In genomic region chr9:43224771-43225355, GRCm38 (mm10) we compare ENCODE assay signal across 12 mouse cellular contexts. TPM values are rescaled to one million over a fixed set of nuclear protein-coding genes. Genes with fewer than 3 reads are reported as not detected.
DNase-seq lines count a peak whose midpoint lies in the region; ATAC-seq and TF ChIP-seq lines count a peak whose summit lies in the region.
"Had no signal": no experiment of that assay in that cellular context is flagged by ENCODE, and none has a peak within 500 bp of the region (broad histone marks: within the 10 kb centered on the region; RNA-seq: fewer than 3 reads in every experiment).

No protein-coding gene starts in this region.

- no peak for TF ChIP-seq CTCF in intestine, postnatal 0 days (IDR thresholded peaks at IDR 0.05; ENCODE audit: low read depth)
- no peak for TF ChIP-seq CTCF in liver, postnatal 0 days (IDR thresholded peaks at IDR 0.05; ENCODE audit: low read depth)
- TF ChIP-seq CTCF in thymus, adult 2 months (IDR thresholded peaks at IDR 0.05; ENCODE audit: borderline replicate concordance, control insufficient read depth, extremely low read depth, insufficient read depth, low read length, poor library complexity): no peak

- H3K27ac ChIP-seq in kidney, embryonic 14.5 days (ENCODE audit: low read depth, low read length): peak overlapping the region; percentile 27; the same call in 1 of the 2 replicates
- peak overlapping the region; percentile 58; the same call in 1 of the 2 replicates for H3K27ac ChIP-seq in embryonic facial prominence, embryonic 12.5 days
- peak overlapping the region; percentile 93; the same call in 1 of the 2 replicates for H3K27ac ChIP-seq in intestine, postnatal 0 days (ENCODE audit: low read depth, low read length)
- H3K27ac ChIP-seq in liver, postnatal 0 days (ENCODE audit: low read depth): peak overlapping the region; percentile 13
- no peak overlapping the region for H3K27ac ChIP-seq in thymus, adult 2 months (ENCODE audit: control insufficient read depth, insufficient read depth, low read length)

- no peak for ATAC-seq in kidney, embryonic 14.5 days (ENCODE audit: low FRiP score, low TSS enrichment)
- no peak for ATAC-seq in embryonic facial prominence, embryonic 12.5 days (ENCODE audit: insufficient number of reproducible peaks, insufficient read depth, low FRiP score, low TSS enrichment)
- no peak for ATAC-seq in intestine, postnatal 0 days
- ATAC-seq in liver, postnatal 0 days: peak; percentile 30
- ATAC-seq: forebrain, embryonic 14.5 days had no signal

- intact Hi-C loops in left cerebral cortex, postnatal 14 days (cut with DNase I): loop anchor here (5.0 kb wide), 1 partner anchor 42 kb away; no protein-coding TSS in a partner anchor

- WGBS in kidney, embryonic 14.5 days: 60% methylated on average over 11 of the region's 11 CpGs
- 62% methylated on average over 11 of the region's 11 CpGs for WGBS in embryonic facial prominence, embryonic 12.5 days
- WGBS in intestine, postnatal 0 days: 32% methylated on average over 11 of the region's 11 CpGs
- 55% methylated on average over 11 of the region's 11 CpGs for WGBS in liver, postnatal 0 days (ENCODE audit: insufficient replicate concordance)
- WGBS in thymus, adult 2 months: 93% methylated on average over 11 of the region's 11 CpGs

- no peak overlapping the region for H3K4me3 ChIP-seq in kidney, embryonic 14.5 days (ENCODE audit: low read length)
- no peak overlapping the region for H3K4me3 ChIP-seq in embryonic facial prominence, embryonic 12.5 days
- no peak overlapping the region for H3K4me3 ChIP-seq in intestine, postnatal 0 days (ENCODE audit: low read depth, low read length)
- H3K4me3 ChIP-seq in liver, postnatal 0 days (ENCODE audit: low read depth, low read length): peak overlapping the region; percentile 8; the same call in 1 of the 2 replicates
- H3K4me3 ChIP-seq in thymus, adult 2 months (ENCODE audit: control insufficient read depth, insufficient read depth, low read length): no peak overlapping the region

- peaks cover 27% of the 10 kb centered on the region; the same call in 1 of the 2 replicates for H3K36me3 ChIP-seq in kidney, embryonic 14.5 days (ENCODE audit: control insufficient read depth, insufficient read depth, low read length)
- H3K36me3 ChIP-seq in embryonic facial prominence, embryonic 12.5 days: peaks cover 47% of the 10 kb centered on the region
- peaks cover 37% of the 10 kb centered on the region for H3K36me3 ChIP-seq in intestine, postnatal 0 days (ENCODE audit: control insufficient read depth, insufficient read depth)
- H3K36me3 ChIP-seq in liver, postnatal 0 days (replicated peaks; ENCODE audit: insufficient read depth, low read length): peaks cover 39% of the 10 kb centered on the region
- H3K36me3 ChIP-seq in thymus, adult 2 months (ENCODE audit: control insufficient read depth, insufficient read depth, low read length): no peaks in the 10 kb centered on the region

- H3K9ac ChIP-seq in kidney, embryonic 14.5 days (ENCODE audit: low read depth, low read length): no peak overlapping the region
- no peak overlapping the region for H3K9ac ChIP-seq in embryonic facial prominence, embryonic 12.5 days
- H3K9ac ChIP-seq in intestine, postnatal 0 days (ENCODE audit: low read depth, low read length): peak overlapping the region; percentile 31
- peak overlapping the region; percentile 21 for H3K9ac ChIP-seq in liver, postnatal 0 days (replicated peaks)

- no peaks in the 10 kb centered on the region for H3K9me3 ChIP-seq in kidney, embryonic 14.5 days (ENCODE audit: control insufficient read depth, low read length)
- H3K9me3 ChIP-seq in embryonic facial prominence, embryonic 12.5 days: no peaks in the 10 kb centered on the region
- H3K9me3 ChIP-seq in intestine, postnatal 0 days (ENCODE audit: control insufficient read depth): no peaks in the 10 kb centered on the region
- H3K9me3 ChIP-seq in liver, postnatal 0 days (ENCODE audit: low read length): no peaks in the 10 kb centered on the region

- H3K4me2 ChIP-seq in kidney, embryonic 14.5 days (replicated peaks; ENCODE audit: low read depth, low read length): no peak overlapping the region
- H3K4me2 ChIP-seq in embryonic facial prominence, embryonic 12.5 days (replicated peaks): no peak overlapping the region
- H3K4me2 ChIP-seq in intestine, postnatal 0 days (replicated peaks; ENCODE audit: low read depth): peak overlapping the region; percentile 7; the same call in 1 of the 2 replicates
- H3K4me2 ChIP-seq in liver, postnatal 0 days (ENCODE audit: low read depth, low read length): peak overlapping the region; percentile 61

- no peak for TF ChIP-seq POLR2A in thymus, adult 2 months (IDR thresholded peaks at IDR 0.05; ENCODE audit: control insufficient read depth, extremely low read depth, insufficient read depth, low read length, poor library complexity)

- no peaks in the 10 kb centered on the region for H3K27me3 ChIP-seq in kidney, embryonic 14.5 days (ENCODE audit: control insufficient read depth, insufficient read depth, low read length)
- no peaks in the 10 kb centered on the region for H3K27me3 ChIP-seq in embryonic facial prominence, embryonic 12.5 days
- H3K27me3 ChIP-seq in intestine, postnatal 0 days (replicated peaks; ENCODE audit: control insufficient read depth, insufficient read depth, low read length): no peaks in the 10 kb centered on the region
- H3K27me3 ChIP-seq in liver, postnatal 0 days (ENCODE audit: insufficient read depth, low read length): no peaks in the 10 kb centered on the region
- H3K27me3 ChIP-seq in thymus, adult 2 months (ENCODE audit: control insufficient read depth, insufficient read depth, low read length): no peaks in the 10 kb centered on the region

- TF ChIP-seq EP300 in liver, postnatal 0 days (IDR thresholded peaks at IDR 0.05; ENCODE audit: low read depth): peak; percentile 90

- no peak for DNase-seq in kidney, postnatal 25 days
- DNase-seq in liver, postnatal 0 days: no peak
- DNase-seq in urinary bladder, postnatal 14 days (ENCODE audit: low spot score): no peak
- DNase-seq in thymus, adult 2 months: no peak
- DNase-seq in left cerebral cortex, postnatal 14 days (ENCODE audit: low spot score in 2 of 2): no peak
- DNase-seq: cerebellum, adult 9-11 months; kidney, postnatal 36 days had no signal

- peaks cover 17% of the 10 kb centered on the region for H3K4me1 ChIP-seq in kidney, embryonic 14.5 days (ENCODE audit: control insufficient read depth, insufficient read depth, low read length)
- peaks cover 20% of the 10 kb centered on the region for H3K4me1 ChIP-seq in embryonic facial prominence, embryonic 12.5 days
- H3K4me1 ChIP-seq in intestine, postnatal 0 days (replicated peaks; ENCODE audit: control insufficient read depth, insufficient read depth, low read length): peaks cover 28% of the 10 kb centered on the region
- peaks cover 42% of the 10 kb centered on the region for H3K4me1 ChIP-seq in liver, postnatal 0 days (ENCODE audit: insufficient read depth)
- no peaks in the 10 kb centered on the region for H3K4me1 ChIP-seq in thymus, adult 2 months (replicated peaks; ENCODE audit: control insufficient read depth, insufficient read depth, low read length)

RNA-seq across cellular contexts. Expression of gene Pou2f3, which starts 14.7 kb away (rescaled TPM):
- 0.11 TPM in 1 of 2 replicates, not detected in the other for polyA plus RNA-seq in kidney, embryonic 14.5 days (2014; fragmentation: Nextera tagmentation; extraction: Ambion mirVana)
- 0.18 TPM in 1 of 2 replicates, not detected in the other for polyA plus RNA-seq in embryonic facial prominence, embryonic 12.5 days (2016; fragmentation: Nextera tagmentation; extraction: Ambion mirVana)
- polyA plus RNA-seq in intestine, postnatal 0 days (2015; fragmentation: Nextera tagmentation; extraction: Ambion mirVana): 0.18 TPM in 2 replicates
- 0.05 TPM in 1 of 2 replicates, not detected in the other for polyA plus RNA-seq in liver, postnatal 0 days (2015; fragmentation: Nextera tagmentation; extraction: Ambion mirVana)
- 1.3 and 1.7 TPM in 2 replicates for polyA plus RNA-seq in thymus, adult 2 months (2012; rRNA removed)
- not detected for total RNA-seq in left cerebral cortex, postnatal 14 days (2021)
- polyA plus RNA-seq: forebrain, embryonic 14.5 days; neural tube, embryonic 11.5 days had no signal

RNA-seq across cellular contexts. Expression of gene Oaf, which starts 14.8 kb away (rescaled TPM):
- polyA plus RNA-seq in kidney, embryonic 14.5 days (2014; fragmentation: Nextera tagmentation; extraction: Ambion mirVana): 88.5 and 88.9 TPM in 2 replicates
- 89.3 and 106 TPM in 2 replicates for polyA plus RNA-seq in embryonic facial prominence, embryonic 12.5 days (2016; fragmentation: Nextera tagmentation; extraction: Ambion mirVana)
- polyA plus RNA-seq in intestine, postnatal 0 days (2015; fragmentation: Nextera tagmentation; extraction: Ambion mirVana): 39.7 and 45.5 TPM in 2 replicates
- polyA plus RNA-seq in liver, postnatal 0 days (2015; fragmentation: Nextera tagmentation; extraction: Ambion mirVana): 59.3 and 70.0 TPM in 2 replicates
- 10.2 and 10.8 TPM in 2 replicates for polyA plus RNA-seq in thymus, adult 2 months (2012; rRNA removed)
- 10 to 100 TPM; 13.6 to 14.2 TPM for total RNA-seq in left cerebral cortex, postnatal 14 days (2021)

Comparison
In these comparisons a context has a peak if more than half of its experiments do, and no peak if none do; other contexts are left out.
1. H3K4me2 ChIP-seq: peak in intestine, postnatal 0 days (single experiment) and liver, postnatal 0 days (single experiment); none in kidney, embryonic 14.5 days (single experiment) and embryonic facial prominence, embryonic 12.5 days (single experiment).
2. H3K9ac ChIP-seq: peak in intestine, postnatal 0 days (single experiment) and liver, postnatal 0 days (single experiment); none in kidney, embryonic 14.5 days (single experiment) and embryonic facial prominence, embryonic 12.5 days (single experiment).